Mouse (Mus musculus): ENCODE measurements around the gene Tkfc.

DNA sequence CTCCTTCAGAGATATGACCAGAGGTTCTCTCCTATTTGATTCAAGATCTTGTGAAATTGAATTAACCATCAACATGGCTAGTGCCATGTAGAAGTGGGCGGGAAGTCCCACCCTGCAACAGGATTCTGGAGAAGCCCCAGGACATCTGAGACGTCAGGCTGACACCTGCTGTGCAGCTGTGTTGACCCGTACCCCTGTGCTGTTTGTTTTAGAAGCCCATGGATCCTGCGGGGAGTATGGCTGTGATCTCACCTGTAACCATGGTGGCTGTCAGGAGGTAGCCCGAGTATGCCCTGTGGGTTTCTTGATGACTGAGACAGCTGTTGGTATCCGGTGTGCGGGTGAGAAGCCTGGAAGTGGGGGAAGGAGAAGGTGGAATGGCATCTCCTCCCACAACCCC is 32.4 kb upstream of the Tkfc start:
- no peak for TF ChIP-seq CTCF (IDR thresholded peaks at IDR 0.05; ENCODE audit: extremely low read depth, insufficient read depth, insufficient read length, insufficient replicate concordance)
- TF ChIP-seq POLR2A (IDR thresholded peaks at IDR 0.05; ENCODE audit: low read depth, low read length) = no peak

All from spleen, adult 2 months (tissue).